Mouse (Mus musculus): ENCODE results near the gene Wdr83os.

DNA sequence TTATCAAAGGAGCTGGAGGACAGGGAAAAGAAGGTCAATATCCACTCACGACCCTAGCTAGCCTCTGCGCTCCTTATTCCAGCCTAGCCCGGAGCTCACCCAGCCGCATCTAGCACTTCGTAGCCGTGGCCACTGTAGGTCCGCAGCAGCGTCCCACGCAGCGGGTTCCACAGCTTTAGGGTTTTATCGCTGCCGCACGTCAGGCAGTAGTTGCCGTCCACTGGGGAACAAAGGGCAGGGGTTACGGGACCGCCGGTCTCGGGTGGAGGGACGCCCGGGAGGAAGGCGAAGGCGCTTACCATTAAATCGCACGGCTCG is 367 bp upstream of the Wdr83os start:
- TF ChIP-seq CTCF (IDR thresholded peaks at IDR 0.05; ENCODE audit: insufficient read depth, low read depth, low read length) (no peak), POLR2A (IDR thresholded peaks at IDR 0.05; ENCODE audit: insufficient read depth, low read depth, low read length) (no peak)

Measured in olfactory bulb, adult 2 months (tissue).